Mouse (Mus musculus) lung, postnatal 25 days (tissue): ENCODE results near the gene Slc6a1.

ENCODE experiments used
- DNase-seq: peaks from one replicate; pipeline ENCODE4 v3.0.0; 2022; ENCODE audit warnings: low spot score

The Slc6a1 gene

DNA sequence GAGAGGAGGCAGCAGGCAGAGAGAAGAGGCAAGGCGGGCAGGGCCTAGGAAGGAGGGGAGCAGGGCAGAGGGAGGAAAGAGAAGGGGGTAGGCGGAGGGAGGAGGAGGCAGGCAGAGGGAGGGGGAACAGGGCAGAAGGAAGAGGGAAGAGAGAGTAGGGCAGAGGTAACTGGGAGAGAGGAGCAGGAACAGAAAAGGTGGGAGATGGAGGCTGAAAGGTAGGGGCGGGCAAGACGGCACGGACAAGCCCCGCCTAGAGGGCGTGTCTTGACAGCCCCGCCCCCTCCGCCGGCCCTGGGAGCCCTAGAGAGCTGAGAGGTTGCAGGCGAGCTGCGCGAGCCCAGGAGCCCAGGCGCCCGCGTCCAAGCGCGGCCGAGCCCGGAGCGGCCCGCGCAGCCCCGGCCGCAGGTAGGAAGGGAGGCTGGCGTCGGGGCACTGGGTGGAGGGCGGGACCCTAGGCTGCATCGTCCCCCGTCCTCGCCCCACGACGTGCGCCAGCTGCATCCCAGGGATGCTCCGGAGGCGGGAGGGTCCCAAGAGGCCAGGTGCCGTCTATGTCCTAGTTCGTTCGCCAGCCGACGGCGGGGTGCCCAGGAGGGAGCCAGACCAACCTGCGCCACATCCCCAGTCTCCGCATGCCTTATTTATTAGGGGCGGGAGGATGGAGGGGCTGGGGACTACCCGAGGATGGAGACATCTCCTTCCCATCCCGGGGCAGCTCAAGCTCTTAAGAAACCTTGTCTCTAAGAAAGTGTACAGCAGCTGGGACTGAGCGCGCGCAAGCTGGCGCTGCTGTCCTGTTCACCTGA, at the start of gene Slc6a1:
Slc6a1 (plus strand) TSS at position 167 of the 809 bp plus-strand sequence.
- DNase-seq: peak; percentile 21

DNA sequence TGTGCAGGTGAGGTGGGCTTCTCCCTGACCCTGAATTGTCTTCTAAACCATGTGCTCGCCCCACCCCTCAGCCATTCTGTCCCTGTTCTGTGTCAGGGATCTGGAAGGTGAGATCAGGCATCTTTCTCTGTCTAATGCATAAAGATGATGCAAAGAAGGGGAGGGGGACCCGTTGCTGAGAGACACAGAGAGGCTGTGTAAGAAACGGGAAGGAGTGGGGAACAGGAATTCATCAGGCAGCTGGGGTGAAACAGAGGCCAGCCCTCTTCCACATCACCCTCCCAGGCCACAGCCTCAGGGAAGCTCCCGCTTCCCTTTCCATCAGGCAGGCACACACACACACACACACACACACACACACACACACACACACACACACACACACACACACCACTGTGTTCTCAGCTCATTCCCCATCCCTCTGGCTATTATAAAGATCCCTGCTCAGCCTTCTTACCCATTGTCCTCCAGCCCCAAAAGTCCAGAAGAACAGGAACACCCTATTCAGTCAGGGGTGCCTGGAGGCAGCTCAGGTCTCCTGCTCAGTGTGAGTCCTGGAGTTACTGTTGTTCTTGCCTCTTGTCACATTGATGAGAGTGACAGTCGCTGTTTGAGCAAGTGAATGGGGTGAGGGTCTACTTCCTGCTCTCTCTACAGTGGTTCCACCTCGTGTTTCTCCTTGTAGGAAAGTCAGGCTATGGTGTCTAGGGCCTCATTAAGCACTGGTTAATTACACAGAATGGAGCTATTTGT, 43.4 kb upstream of the Slc6a1 start:
- no peak for DNase-seq

DNA sequence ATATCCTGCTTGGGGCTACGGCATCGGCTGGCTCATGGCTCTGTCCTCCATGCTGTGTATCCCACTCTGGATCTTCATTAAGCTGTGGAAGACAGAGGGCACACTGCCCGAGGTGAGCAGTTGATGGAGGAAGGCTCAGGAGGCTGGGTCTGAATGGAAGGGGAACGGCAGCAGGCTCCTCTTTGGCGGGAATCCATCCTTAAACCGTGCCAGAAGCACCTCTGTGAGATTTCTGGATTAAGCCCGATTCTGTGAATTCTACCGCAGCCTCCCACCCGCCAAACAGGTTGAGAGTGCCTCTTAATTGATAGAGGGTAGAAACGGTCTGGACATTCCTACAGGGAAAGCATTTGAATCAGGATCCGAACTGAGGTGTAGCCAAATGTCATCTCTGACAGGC, 36.8 kb upstream of the Slc6a1 start:
- no peak for DNase-seq

GRCm38 (mm10) chr6:114250311-114250710, 32.1 kb upstream of the Slc6a1 start:
- DNase-seq: peak; percentile 46

- DNase-seq: no peak
These were observed 27.5 kb upstream of the Slc6a1 start for GRCm38 (mm10) chr6:114254927-114255326.

GRCm38 (mm10) chr6:114257762-114258361, 24.6 kb upstream of the Slc6a1 start:
- no peak for DNase-seq

GRCm38 (mm10) chr6:114258661-114259193, 23.7 kb upstream of the Slc6a1 start:
- no peak for DNase-seq

GRCm38 (mm10) chr6:114261609-114262008, 20.8 kb upstream of the Slc6a1 start:
- DNase-seq: no peak

- no peak for DNase-seq
These were observed 18.4 kb upstream of the Slc6a1 start for GRCm38 (mm10) chr6:114264010-114264409.

DNA sequence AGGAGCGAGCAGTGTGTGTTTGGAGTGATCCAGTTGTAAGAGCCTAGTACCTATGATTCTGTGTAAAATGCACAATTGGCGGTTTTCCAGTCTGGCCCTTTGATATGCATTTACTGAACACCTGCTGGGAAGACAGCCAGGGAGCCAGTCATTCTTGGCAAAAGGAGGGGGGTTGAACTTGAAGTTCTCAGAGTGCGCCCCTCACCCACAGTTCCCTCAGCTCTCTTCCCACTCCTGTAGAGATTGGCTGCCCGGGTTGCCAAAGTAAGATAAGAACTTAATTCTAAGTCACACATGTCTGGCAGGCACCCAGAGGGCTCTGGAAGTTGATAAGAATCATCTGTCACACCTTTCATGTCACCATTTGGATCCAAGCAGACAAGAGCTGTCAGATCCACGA, 18.0 kb upstream of the Slc6a1 start:
- no peak for DNase-seq

DNA sequence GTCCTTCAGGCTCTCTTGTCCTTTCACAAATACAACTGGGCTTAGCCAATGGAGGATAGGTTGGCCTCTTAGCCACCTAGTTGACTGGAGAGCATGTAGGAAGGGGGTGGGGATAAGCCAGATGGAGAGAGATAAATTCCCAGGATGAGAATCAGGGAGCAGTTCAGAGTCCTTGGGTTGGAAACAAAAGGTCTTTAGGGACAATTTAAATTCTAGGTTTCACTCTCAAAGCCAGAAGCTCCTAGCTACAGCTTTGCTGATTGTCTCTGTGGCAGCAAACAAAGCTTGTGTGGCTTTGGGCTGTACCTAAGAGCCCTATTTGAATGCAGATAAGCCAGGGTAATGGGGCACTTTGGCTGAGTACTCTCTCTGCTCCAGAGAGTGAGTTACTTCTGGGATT, 16.2 kb upstream of the Slc6a1 start:
- DNase-seq: no peak

- no peak for DNase-seq
These were observed 14.5 kb upstream of the Slc6a1 start for GRCm38 (mm10) chr6:114267979-114268378.

- no peak for DNase-seq
These were observed 12.8 kb upstream of the Slc6a1 start for GRCm38 (mm10) chr6:114269589-114269988.

GRCm38 (mm10) chr6:114270799-114271198, 11.6 kb upstream of the Slc6a1 start:
- DNase-seq: no peak

GRCm38 (mm10) chr6:114272279-114272678, 10.2 kb upstream of the Slc6a1 start:
- no peak for DNase-seq

- DNase-seq: no peak
These were observed 8.3 kb upstream of the Slc6a1 start for GRCm38 (mm10) chr6:114273997-114274728.

- DNase-seq: no peak
These were observed 6.6 kb upstream of the Slc6a1 start for GRCm38 (mm10) chr6:114275800-114276199.

GRCm38 (mm10) chr6:114283278-114283770, 889 bp downstream of the Slc6a1 start:
- no peak for DNase-seq

DNA sequence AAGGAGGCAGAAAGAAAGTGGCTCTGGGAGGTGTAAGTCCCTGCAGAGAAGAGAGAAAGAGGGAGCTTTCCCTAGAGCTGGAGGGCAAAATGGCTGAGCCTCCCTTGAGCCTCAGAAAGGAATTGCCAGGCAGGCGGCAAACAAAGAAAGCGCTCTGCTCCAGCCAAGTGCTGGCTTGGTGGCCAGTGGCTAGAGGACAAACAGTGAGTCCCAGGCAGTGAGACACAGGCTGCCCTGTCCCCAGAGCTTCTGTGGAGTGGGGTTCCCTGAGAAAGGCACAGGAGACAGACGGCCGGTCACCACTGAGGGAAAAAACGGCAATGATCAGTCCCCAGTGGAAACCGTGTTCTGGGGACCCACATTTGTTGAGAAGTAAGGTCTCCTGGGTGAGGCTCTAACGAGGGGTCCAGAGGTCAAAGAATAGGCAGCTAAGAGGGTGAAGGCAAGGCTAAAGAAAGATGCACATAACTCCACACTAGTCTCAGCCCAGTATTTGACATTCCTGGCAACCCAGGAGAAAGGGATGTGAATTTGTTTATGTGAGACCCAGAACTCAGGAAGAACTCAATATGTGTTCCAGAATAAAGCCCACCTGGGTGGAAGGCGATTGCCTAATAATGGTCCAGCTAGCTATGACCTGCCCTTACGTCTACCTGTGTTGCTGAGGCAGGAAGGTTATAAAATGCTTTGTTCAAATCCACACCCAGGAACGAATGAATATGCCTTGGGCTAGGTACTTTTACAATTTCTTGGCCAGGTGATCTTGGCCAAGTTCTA, 1.7 kb downstream of the Slc6a1 start:
- no peak for DNase-seq

DNA sequence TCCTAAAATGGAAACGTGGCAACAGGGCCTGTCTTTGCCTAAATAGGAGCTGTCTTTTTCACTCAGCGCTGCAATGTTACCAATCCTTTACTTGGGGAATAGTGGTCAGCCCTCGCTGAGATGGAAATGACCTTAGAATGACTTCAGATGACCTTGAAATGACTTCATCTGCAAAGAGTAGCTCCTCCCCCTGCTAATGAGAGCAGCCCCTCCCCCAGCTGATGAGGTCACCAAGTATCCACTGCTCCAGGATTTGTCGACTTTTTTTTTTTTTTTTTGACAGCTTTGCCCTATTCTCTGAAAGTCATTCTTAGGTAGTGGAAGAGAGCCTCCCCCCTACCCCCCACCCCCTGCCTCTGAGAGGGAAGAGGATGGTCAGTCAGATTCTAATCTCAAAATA, 3.0 kb downstream of the Slc6a1 start:
- DNase-seq: no peak

DNA sequence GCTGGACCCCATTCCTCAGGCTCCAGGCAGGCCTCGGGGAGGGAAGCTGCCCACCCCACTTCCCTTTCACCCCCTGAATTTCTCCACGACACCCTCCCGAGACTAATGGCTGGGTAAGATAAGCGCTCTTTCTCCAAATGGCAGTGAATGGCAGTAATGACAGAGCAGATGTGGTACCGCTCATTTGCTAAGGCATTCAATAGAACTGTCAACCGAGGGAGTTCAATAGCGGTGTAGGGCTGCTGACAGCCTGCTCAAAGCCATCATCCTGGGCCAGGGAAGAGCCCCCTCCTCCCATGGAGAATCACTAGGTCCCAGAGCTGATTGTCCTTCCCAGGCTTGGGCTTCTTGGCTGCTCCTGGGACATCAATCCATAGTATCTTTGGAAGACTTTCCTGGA, 6.7 kb downstream of the Slc6a1 start:
- DNase-seq: no peak
